Comparison of ENCODE assay signal across 22 mouse cellular contexts in the genomic region with DNA sequence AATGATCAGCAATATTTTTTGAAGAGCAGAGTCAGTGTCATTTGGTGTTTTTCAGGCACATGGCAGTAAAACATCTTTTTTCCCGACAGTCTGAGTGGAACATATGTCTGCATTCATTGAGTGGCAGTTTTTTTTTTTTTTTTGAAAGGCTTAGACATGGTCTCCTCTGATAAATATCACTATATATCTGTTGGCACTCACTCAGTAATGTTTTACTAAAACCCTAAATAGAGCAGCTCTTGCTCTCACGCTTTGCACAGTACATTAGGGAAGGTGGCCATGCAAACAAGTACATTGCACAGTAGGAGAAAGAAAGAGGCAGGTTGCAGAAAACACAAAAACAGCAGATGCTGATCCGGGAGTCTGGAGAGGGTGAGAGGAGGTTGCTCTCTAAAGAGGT.
"Had no signal": no experiment of that assay in that cellular context is flagged by ENCODE, and none has a peak within 500 bp of the region (broad histone marks: within the 10 kb centered on the region; RNA-seq: fewer than 3 reads in every experiment).

No protein-coding gene starts in this region.

- DNase-seq: kidney, postnatal 25 days; liver; lung, adult 18-20 months; lung, postnatal 10 days; lung, postnatal 36 days; retina, postnatal 1 day; right cerebral cortex, postnatal 25 days; spleen, adult 18-20 months; thymus, postnatal 25 days had no signal

- H3K9ac ChIP-seq: limb, embryonic 13.5 days; liver, embryonic 12.5 days; liver, embryonic 15.5 days; lung, embryonic 15.5 days; midbrain, embryonic 13.5 days; neural tube, embryonic 13.5 days; stomach, embryonic 15.5 days had no signal

- H3K4me1 ChIP-seq: limb, embryonic 10.5 days; limb, embryonic 13.5 days; liver, embryonic 12.5 days; liver, embryonic 15.5 days; lung, embryonic 15.5 days; midbrain, embryonic 10.5 days; midbrain, embryonic 13.5 days; neural tube, embryonic 13.5 days; stomach, embryonic 15.5 days had no signal

- H3K27me3 ChIP-seq: limb, embryonic 13.5 days; liver, embryonic 12.5 days; liver, embryonic 15.5 days; lung, embryonic 15.5 days; megakaryocyte, embryonic 14.5 days; midbrain, embryonic 13.5 days; neural tube, embryonic 13.5 days; stomach, embryonic 15.5 days had no signal

- H3K4me2 ChIP-seq: limb, embryonic 13.5 days; liver, embryonic 12.5 days; liver, embryonic 15.5 days; lung, embryonic 15.5 days; midbrain, embryonic 13.5 days; neural tube, embryonic 13.5 days; stomach, embryonic 15.5 days had no signal

- H3K36me3 ChIP-seq: limb, embryonic 10.5 days; limb, embryonic 13.5 days; liver, embryonic 12.5 days; liver, embryonic 15.5 days; lung, embryonic 15.5 days; midbrain, embryonic 10.5 days; midbrain, embryonic 13.5 days; neural tube, embryonic 13.5 days; stomach, embryonic 15.5 days had no signal

- H3K27ac ChIP-seq: kidney, postnatal 0 days; limb, embryonic 10.5 days; limb, embryonic 13.5 days; liver, embryonic 12.5 days; liver, embryonic 15.5 days; lung, embryonic 15.5 days; midbrain, embryonic 10.5 days; midbrain, embryonic 13.5 days; neural tube, embryonic 13.5 days; stomach, embryonic 15.5 days had no signal

- ATAC-seq: liver, embryonic 12.5 days; midbrain, embryonic 13.5 days; midbrain, embryonic 16.5 days had no signal

- H3K4me3 ChIP-seq: limb, embryonic 10.5 days; limb, embryonic 13.5 days; liver, embryonic 12.5 days; liver, embryonic 15.5 days; lung, embryonic 15.5 days; megakaryocyte, embryonic 14.5 days; midbrain, embryonic 10.5 days; midbrain, embryonic 13.5 days; myocyte; neural tube, embryonic 13.5 days; stomach, embryonic 15.5 days had no signal

- H3K9me3 ChIP-seq: limb, embryonic 10.5 days; limb, embryonic 13.5 days; liver, embryonic 12.5 days; liver, embryonic 15.5 days; lung, embryonic 15.5 days; megakaryocyte, embryonic 14.5 days; midbrain, embryonic 10.5 days; midbrain, embryonic 13.5 days; neural tube, embryonic 13.5 days; stomach, embryonic 15.5 days had no signal
